Mouse (Mus musculus) thymus, adult 2 months (tissue): ENCODE results near the gene Tbx19.

Experiments
- CTCF ChIP-seq: fragments of 200-500 bp; IDR thresholded peaks from 2 replicates; pipeline ENCODE4 v1.5.1; 2012; ENCODE audit warnings: mild to moderate bottlenecking, control low read depth, low read length, moderate library complexity, borderline replicate concordance; ENCODE audit not compliant: control insufficient read depth, poor library complexity, insufficient read depth; ENCODE audit errors: extremely low read depth
- POLR2A ChIP-seq: fragments of 200-500 bp; IDR thresholded peaks from 2 replicates; pipeline ENCODE4 v1.6.1; 2012; ENCODE audit warnings: mild to moderate bottlenecking, low read length, control low read depth, moderate library complexity; ENCODE audit not compliant: control insufficient read depth, poor library complexity, insufficient read depth; ENCODE audit errors: extremely low read depth

DNA sequence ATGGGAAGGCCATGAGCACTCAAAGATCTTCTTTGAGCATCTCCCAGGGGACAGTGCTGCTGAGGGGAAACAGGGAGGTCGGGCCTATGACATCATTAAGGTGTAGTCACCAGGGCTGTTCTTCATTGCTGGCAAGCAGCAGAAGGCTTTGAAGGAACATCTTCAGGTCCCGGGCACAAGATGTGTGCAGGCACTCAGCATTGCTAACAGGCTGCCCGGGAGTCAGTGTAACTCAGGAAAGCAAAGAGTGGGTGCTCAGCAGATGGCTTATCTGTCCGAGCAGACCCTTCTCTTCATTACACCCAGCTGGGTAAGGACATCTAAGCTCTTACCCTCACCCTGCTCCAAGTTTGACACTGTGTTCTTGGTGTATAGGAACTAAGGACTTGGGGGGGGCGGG, 18.7 kb upstream of the Tbx19 start:
- TF ChIP-seq POLR2A = no peak
- no peak for TF ChIP-seq CTCF
